In genomic region chr9:115048861-115049260, GRCm38 (mm10) we compare ENCODE assay signal across 17 mouse cellular contexts.
DNase-seq lines count a peak whose midpoint lies in the region; ATAC-seq and TF ChIP-seq lines count a peak whose summit lies in the region.
"Had no signal": no experiment of that assay in that cellular context is flagged by ENCODE, and none has a peak within 500 bp of the region (broad histone marks: within the 10 kb centered on the region; RNA-seq: fewer than 3 reads in every experiment).

No protein-coding gene starts in this region.

- H3K4me3 ChIP-seq in forebrain, embryonic 11.5 days (ENCODE audit: low read depth, low read length) = no peak overlapping the region
- H3K4me3 ChIP-seq in forebrain, postnatal 0 days (ENCODE audit: low read depth, low read length) = no peak overlapping the region
- no peak overlapping the region for H3K4me3 ChIP-seq in intestine, embryonic 16.5 days (ENCODE audit: low read length)
- H3K4me3 ChIP-seq in intestine, postnatal 0 days (ENCODE audit: low read depth, low read length) = no peak overlapping the region
- no peak overlapping the region for H3K4me3 ChIP-seq in ES-E14 (ENCODE audit: insufficient read depth in 1 of 2, low read depth in 1 of 2, low read length in 2 of 2, poor library complexity in 1 of 2, severe bottlenecking in 1 of 2)
- H3K4me3 ChIP-seq in thymus, adult 2 months (ENCODE audit: control insufficient read depth, insufficient read depth, low read length) = no peak overlapping the region
- H3K4me3 ChIP-seq: forebrain, embryonic 15.5 days; gastrocnemius, adult 2 months; heart, embryonic 15.5 days; hindbrain, embryonic 12.5 days; megakaryocyte, embryonic 14.5 days had no signal

- TF ChIP-seq CTCF in forebrain, postnatal 0 days (IDR thresholded peaks at IDR 0.05; ENCODE audit: low read depth) = no peak
- TF ChIP-seq CTCF in intestine, postnatal 0 days (IDR thresholded peaks at IDR 0.05; ENCODE audit: low read depth) = no peak
- TF ChIP-seq CTCF in thymus, adult 2 months (IDR thresholded peaks at IDR 0.05; ENCODE audit: borderline replicate concordance, control insufficient read depth, extremely low read depth, insufficient read depth, low read length, poor library complexity) = no peak

- H3K36me3 ChIP-seq in forebrain, embryonic 11.5 days (ENCODE audit: control insufficient read depth, insufficient read depth, low read length) = no peaks in the 10 kb centered on the region
- H3K36me3 ChIP-seq in forebrain, postnatal 0 days (ENCODE audit: insufficient read depth) = no peaks in the 10 kb centered on the region
- H3K36me3 ChIP-seq in intestine, embryonic 16.5 days (ENCODE audit: control insufficient read depth, insufficient read depth, low read length) = no peaks in the 10 kb centered on the region
- H3K36me3 ChIP-seq in intestine, postnatal 0 days (ENCODE audit: control insufficient read depth, insufficient read depth) = no peaks in the 10 kb centered on the region
- no peaks in the 10 kb centered on the region for H3K36me3 ChIP-seq in ES-E14 (ENCODE audit: control insufficient read depth, insufficient read depth, low read length, poor library complexity, severe bottlenecking)
- H3K36me3 ChIP-seq in thymus, adult 2 months (ENCODE audit: control insufficient read depth, insufficient read depth, low read length) = no peaks in the 10 kb centered on the region
- H3K36me3 ChIP-seq: forebrain, embryonic 15.5 days; heart, embryonic 15.5 days; hindbrain, embryonic 12.5 days had no signal

- no peak overlapping the region for H3K4me2 ChIP-seq in forebrain, embryonic 11.5 days (ENCODE audit: low read depth, low read length, severe bottlenecking)
- no peak overlapping the region for H3K4me2 ChIP-seq in forebrain, postnatal 0 days (ENCODE audit: low read depth)
- H3K4me2 ChIP-seq in intestine, embryonic 16.5 days (ENCODE audit: low read depth, low read length) = no peak overlapping the region
- no peak overlapping the region for H3K4me2 ChIP-seq in intestine, postnatal 0 days (replicated peaks; ENCODE audit: low read depth)
- H3K4me2 ChIP-seq: forebrain, embryonic 15.5 days; heart, embryonic 15.5 days; hindbrain, embryonic 12.5 days had no signal

- H3K27ac ChIP-seq in forebrain, embryonic 11.5 days (ENCODE audit: low read depth, low read length) = no peak overlapping the region
- no peak overlapping the region for H3K27ac ChIP-seq in forebrain, postnatal 0 days (ENCODE audit: low read depth, low read length)
- H3K27ac ChIP-seq in intestine, embryonic 16.5 days (ENCODE audit: low read length) = no peak overlapping the region
- no peak overlapping the region for H3K27ac ChIP-seq in intestine, postnatal 0 days (ENCODE audit: low read depth, low read length)
- no peak overlapping the region for H3K27ac ChIP-seq in ES-E14 (ENCODE audit: insufficient read depth, low read depth, low read length, poor library complexity, severe bottlenecking)
- no peak overlapping the region for H3K27ac ChIP-seq in thymus, adult 2 months (ENCODE audit: control insufficient read depth, insufficient read depth, low read length)
- H3K27ac ChIP-seq: forebrain, embryonic 15.5 days; heart, embryonic 15.5 days; hindbrain, embryonic 12.5 days had no signal

- in situ Hi-C loops in ES-E14 (cut with MboI; ENCODE audit: low sequenced_read_pairs in 2 of 2, unreplicated experiment in 2 of 2) = no loop called here

- DNase-seq in forebrain, embryonic 11.5 days (ENCODE audit: low spot score) = no peak
- no peak for DNase-seq in forebrain, postnatal 0 days
- DNase-seq in lung, postnatal 25 days (ENCODE audit: low spot score) = peak; percentile 22
- no peak for DNase-seq in lung, postnatal 10 days
- peak; percentile 40 for DNase-seq in ES-E14 (ENCODE audit: low read depth, low spot score)
- no peak for DNase-seq in thymus, adult 2 months
- DNase-seq: cerebellum, adult 2 months; cerebellum, postnatal 36 days; gastrocnemius, adult 2 months; thymus, postnatal 25 days had no signal

- ATAC-seq in forebrain, embryonic 11.5 days (replicated peaks; ENCODE audit: low FRiP score) = peak; percentile 42
- ATAC-seq in forebrain, postnatal 0 days = no peak
- ATAC-seq in intestine, embryonic 16.5 days = 0 out of 2 replicates have a peak, but pooled peaks have one; percentile 31
- no peak; the same call in 1 of the 2 replicates for ATAC-seq in intestine, postnatal 0 days
- ATAC-seq: forebrain, embryonic 15.5 days had no signal

- H3K9me3 ChIP-seq in forebrain, embryonic 11.5 days (ENCODE audit: control insufficient read depth, low read length) = no peaks in the 10 kb centered on the region
- no peaks in the 10 kb centered on the region for H3K9me3 ChIP-seq in forebrain, postnatal 0 days (ENCODE audit: low read length)
- no peaks in the 10 kb centered on the region for H3K9me3 ChIP-seq in intestine, embryonic 16.5 days (ENCODE audit: control insufficient read depth, low read length)
- H3K9me3 ChIP-seq in intestine, postnatal 0 days (ENCODE audit: control insufficient read depth) = no peaks in the 10 kb centered on the region
- no peaks in the 10 kb centered on the region for H3K9me3 ChIP-seq in ES-E14 (ENCODE audit: control insufficient read depth, insufficient read depth, low read depth, low read length)
- H3K9me3 ChIP-seq: forebrain, embryonic 15.5 days; heart, embryonic 15.5 days; hindbrain, embryonic 12.5 days had no signal

- WGBS in forebrain, embryonic 11.5 days = 53% methylated on average over 7 of the region's 7 CpGs
- WGBS in forebrain, postnatal 0 days = 58% methylated on average over 7 of the region's 7 CpGs
- WGBS in intestine, embryonic 16.5 days = 64% methylated on average over 7 of the region's 7 CpGs
- WGBS in intestine, postnatal 0 days = 50% methylated on average over 7 of the region's 7 CpGs
- 87% methylated on average over 7 of the region's 7 CpGs for WGBS in thymus, adult 2 months

- no peak for TF ChIP-seq POLR2A in thymus, adult 2 months (IDR thresholded peaks at IDR 0.05; ENCODE audit: control insufficient read depth, extremely low read depth, insufficient read depth, low read length, poor library complexity)

- H3K4me1 ChIP-seq in forebrain, embryonic 11.5 days (replicated peaks; ENCODE audit: control insufficient read depth, insufficient read depth, low read length) = 0 out of 2 replicates have a peak, but pooled peaks cover 3% of the 10 kb centered on the region
- H3K4me1 ChIP-seq in forebrain, postnatal 0 days (ENCODE audit: insufficient read depth) = no peaks in the 10 kb centered on the region
- peaks cover 23% of the 10 kb centered on the region for H3K4me1 ChIP-seq in intestine, embryonic 16.5 days (ENCODE audit: control insufficient read depth, insufficient read depth, low read length)
- 0 out of 2 replicates have a peak, but pooled peaks cover 4% of the 10 kb centered on the region for H3K4me1 ChIP-seq in intestine, postnatal 0 days (replicated peaks; ENCODE audit: control insufficient read depth, insufficient read depth, low read length)
- H3K4me1 ChIP-seq in ES-E14 (ENCODE audit: control insufficient read depth in 2 of 2, insufficient read depth in 2 of 2, low read length in 2 of 2, poor library complexity in 1 of 2) = peaks cover 4 to 14% of the 10 kb centered on the region in 2 experiments; a peak in 1 of 4 replicates
- no peaks in the 10 kb centered on the region for H3K4me1 ChIP-seq in thymus, adult 2 months (replicated peaks; ENCODE audit: control insufficient read depth, insufficient read depth, low read length)
- H3K4me1 ChIP-seq: megakaryocyte, embryonic 14.5 days had no signal

- H3K9ac ChIP-seq in forebrain, embryonic 11.5 days (ENCODE audit: low read length) = no peak overlapping the region
- H3K9ac ChIP-seq in forebrain, postnatal 0 days = no peak overlapping the region
- H3K9ac ChIP-seq in intestine, embryonic 16.5 days (ENCODE audit: low read depth, low read length) = no peak overlapping the region
- no peak overlapping the region for H3K9ac ChIP-seq in intestine, postnatal 0 days (ENCODE audit: low read depth, low read length)
- H3K9ac ChIP-seq in ES-E14 (ENCODE audit: insufficient read depth, low read depth, low read length, poor library complexity, severe bottlenecking) = no peak overlapping the region
- H3K9ac ChIP-seq: forebrain, embryonic 15.5 days; heart, embryonic 15.5 days; hindbrain, embryonic 12.5 days had no signal

- no peaks in the 10 kb centered on the region for H3K27me3 ChIP-seq in forebrain, embryonic 11.5 days (ENCODE audit: control insufficient read depth, insufficient read depth, low read length)
- no peaks in the 10 kb centered on the region for H3K27me3 ChIP-seq in forebrain, postnatal 0 days (ENCODE audit: insufficient read depth, low read length)
- no peaks in the 10 kb centered on the region for H3K27me3 ChIP-seq in intestine, embryonic 16.5 days (replicated peaks; ENCODE audit: control insufficient read depth, insufficient read depth, low read length)
- H3K27me3 ChIP-seq in intestine, postnatal 0 days (replicated peaks; ENCODE audit: control insufficient read depth, insufficient read depth, low read length) = no peaks in the 10 kb centered on the region
- no peaks in the 10 kb centered on the region for H3K27me3 ChIP-seq in thymus, adult 2 months (ENCODE audit: control insufficient read depth, insufficient read depth, low read length)
- H3K27me3 ChIP-seq: CH12.LX; forebrain, embryonic 15.5 days; heart, embryonic 15.5 days; hindbrain, embryonic 12.5 days; megakaryocyte, embryonic 14.5 days had no signal

TF ChIP-seq in ES-E14, 5 proteins besides CTCF, POLR2A, EP300 and RAD21:
- no peak for TF ChIP-seq ZNF384 (IDR thresholded peaks at IDR 0.05; ENCODE audit: low read depth, low read length)
- no peak for TF ChIP-seq MAFK (IDR thresholded peaks at IDR 0.05; ENCODE audit: insufficient read depth, low read depth, low read length)
- no peak for TF ChIP-seq HCFC1 (IDR thresholded peaks at IDR 0.05; ENCODE audit: borderline replicate concordance, insufficient read depth, low read length)
- TF ChIP-seq ZC3H11A (IDR thresholded peaks at IDR 0.05; ENCODE audit: borderline replicate concordance, low read depth, low read length) = no peak
- TF ChIP-seq CHD2 (IDR thresholded peaks at IDR 0.05; ENCODE audit: low read depth, low read length) = no peak

Comparison
In these comparisons a context has a peak if more than half of its experiments do, and no peak if none do; other contexts are left out.
1. ATAC-seq: peak in forebrain, embryonic 11.5 days (single experiment) and intestine, embryonic 16.5 days (single experiment); none in forebrain, postnatal 0 days (single experiment) and intestine, postnatal 0 days (single experiment).
2. DNase-seq: peak in lung, postnatal 25 days (single experiment) and ES-E14 (single experiment); none in forebrain, embryonic 11.5 days (single experiment), forebrain, postnatal 0 days (single experiment), lung, postnatal 10 days (single experiment) and thymus, adult 2 months (single experiment).